Mouse (Mus musculus): ENCODE results near the gene Kcnd3. TPM values are rescaled to one million over a fixed set of nuclear protein-coding genes. Genes with fewer than 3 reads are reported as not detected.

Kcnd3 gene
- polyA plus RNA-seq, 1 experiment from 2014 or later, result 4.6 TPM

GRCm38 (mm10) chr3:105529700-105530099 is 77.6 kb downstream of the Kcnd3 start:
- peak; percentile 36; the same call in 1 of the 2 replicates for ATAC-seq (ENCODE audit: low read depth)

GRCm38 (mm10) chr3:105530363-105531130 is 78.4 kb downstream of the Kcnd3 start:
- Histone ChIP-seq H3K4me2 (peak overlapping the region; percentile 43), H3K36me3 (no peaks in the 10 kb centered on the region), H3K9ac (0 out of 2 replicates have a peak overlapping the region, but pooled peaks have one; percentile 26), H3K4me1 (replicated peaks) (peaks cover 51% of the 10 kb centered on the region), H3K27ac (replicated peaks) (peak overlapping the region; percentile 80), H3K4me3 (no peak overlapping the region), H3K27me3 (no peaks in the 10 kb centered on the region), H3K9me3 (no peaks in the 10 kb centered on the region)
- ATAC-seq (ENCODE audit: low read depth), result peak; percentile 90
- 15% methylated on average over 11 of the region's 11 CpGs for WGBS

More at GRCm38 (mm10) chr3:105529700-105530099, 77.6 kb downstream of the Kcnd3 start:
- no peaks in the 10 kb centered on the region for H3K27me3 ChIP-seq
- peaks cover 51% of the 10 kb centered on the region for H3K4me1 ChIP-seq (replicated peaks)
- WGBS, result 14% methylated on average over 5 of the region's 5 CpGs
- H3K9ac ChIP-seq, result no peak overlapping the region
- H3K4me3 ChIP-seq, result no peak overlapping the region
- H3K36me3 ChIP-seq, result no peaks in the 10 kb centered on the region
- peak overlapping the region; percentile 80; the same call in 1 of the 2 replicates for H3K27ac ChIP-seq (replicated peaks)
- no peak overlapping the region for H3K4me2 ChIP-seq
- no peaks in the 10 kb centered on the region for H3K9me3 ChIP-seq

GRCm38 (mm10) chr3:105538406-105538805 is 86.3 kb downstream of the Kcnd3 start:
- Histone ChIP-seq H3K4me2 (peak overlapping the region; percentile 17), H3K27ac (replicated peaks) (0 out of 2 replicates have a peak overlapping the region, but pooled peaks have one; percentile 15), H3K9me3 (no peaks in the 10 kb centered on the region), H3K4me3 (no peak overlapping the region), H3K9ac (no peak overlapping the region), H3K36me3 (no peaks in the 10 kb centered on the region), H3K4me1 (replicated peaks) (peaks cover 19% of the 10 kb centered on the region), H3K27me3 (no peaks in the 10 kb centered on the region; the same call in 1 of the 2 replicates)
- peak; percentile 43 for ATAC-seq (ENCODE audit: low read depth)
- WGBS, result 41% methylated on average over 6 of the region's 6 CpGs

- H3K9me3 ChIP-seq, result no peaks in the 10 kb centered on the region
- H3K27ac ChIP-seq (replicated peaks), result peak overlapping the region; percentile 20; the same call in 1 of the 2 replicates
- WGBS, result 8% methylated on average over 13 of the region's 13 CpGs
- H3K36me3 ChIP-seq, result no peaks in the 10 kb centered on the region
- no peak overlapping the region for H3K4me3 ChIP-seq
- no peaks in the 10 kb centered on the region; the same call in 1 of the 2 replicates for H3K27me3 ChIP-seq
- peak; percentile 89 for ATAC-seq (ENCODE audit: low read depth)
- H3K4me1 ChIP-seq (replicated peaks), result peaks cover 18% of the 10 kb centered on the region
- no peak overlapping the region for H3K9ac ChIP-seq
- H3K4me2 ChIP-seq, result peak overlapping the region; percentile 17
These were observed 86.9 kb downstream of the Kcnd3 start for GRCm38 (mm10) chr3:105538819-105539607.

- no peak for ATAC-seq (ENCODE audit: low read depth)
- H3K27me3 ChIP-seq, result no peaks in the 10 kb centered on the region; the same call in 1 of the 2 replicates
- H3K27ac ChIP-seq (replicated peaks), result no peak overlapping the region
- H3K4me1 ChIP-seq (replicated peaks), result peaks cover 28% of the 10 kb centered on the region
- H3K9ac ChIP-seq, result no peak overlapping the region
- no peak overlapping the region for H3K4me3 ChIP-seq
- 71% methylated on average over 4 of the region's 4 CpGs for WGBS
- no peak overlapping the region for H3K4me2 ChIP-seq
- H3K9me3 ChIP-seq, result no peaks in the 10 kb centered on the region
- no peaks in the 10 kb centered on the region for H3K36me3 ChIP-seq
These were observed 90.6 kb downstream of the Kcnd3 start for GRCm38 (mm10) chr3:105542741-105543140.

- no peak overlapping the region for H3K4me3 ChIP-seq
- H3K9ac ChIP-seq, result no peak overlapping the region
- H3K9me3 ChIP-seq, result no peaks in the 10 kb centered on the region
- peaks cover 17% of the 10 kb centered on the region for H3K4me1 ChIP-seq (replicated peaks)
- H3K27me3 ChIP-seq, result no peaks in the 10 kb centered on the region; the same call in 1 of the 2 replicates
- no peak overlapping the region for H3K27ac ChIP-seq (replicated peaks)
- 96% methylated on average over 1 of the region's 1 CpGs for WGBS
- H3K4me2 ChIP-seq, result no peak overlapping the region
- no peak for ATAC-seq (ENCODE audit: low read depth)
- no peaks in the 10 kb centered on the region for H3K36me3 ChIP-seq
These were observed 92.0 kb downstream of the Kcnd3 start for GRCm38 (mm10) chr3:105544106-105544505.

GRCm38 (mm10) chr3:105546611-105547071 is 94.5 kb downstream of the Kcnd3 start:
- peak overlapping the region; percentile 53; the same call in 1 of the 2 replicates for H3K9ac ChIP-seq
- no peaks in the 10 kb centered on the region for H3K36me3 ChIP-seq
- no peaks in the 10 kb centered on the region for H3K9me3 ChIP-seq
- no peaks in the 10 kb centered on the region for H3K27me3 ChIP-seq
- H3K4me2 ChIP-seq, result no peak overlapping the region
- peaks cover 9% of the 10 kb centered on the region for H3K4me1 ChIP-seq (replicated peaks)
- H3K4me3 ChIP-seq, result no peak overlapping the region
- H3K27ac ChIP-seq (replicated peaks), result no peak overlapping the region; the same call in 1 of the 2 replicates
- WGBS, result 41% methylated on average over 13 of the region's 13 CpGs
- ATAC-seq (ENCODE audit: low read depth), result 0 out of 2 replicates have a peak, but pooled peaks have one; percentile 6

GRCm38 (mm10) chr3:105548074-105548771 is 96.1 kb downstream of the Kcnd3 start:
- Histone ChIP-seq H3K27ac (replicated peaks) (no peak overlapping the region), H3K27me3 (no peaks in the 10 kb centered on the region), H3K9ac (no peak overlapping the region), H3K4me2 (no peak overlapping the region), H3K36me3 (no peaks in the 10 kb centered on the region), H3K9me3 (no peaks in the 10 kb centered on the region), H3K4me1 (replicated peaks) (peaks cover 9% of the 10 kb centered on the region), H3K4me3 (no peak overlapping the region)
- no peak for ATAC-seq (ENCODE audit: low read depth)
- 79% methylated on average over 11 of the region's 11 CpGs for WGBS

GRCm38 (mm10) chr3:105559456-105559855 is 107.3 kb downstream of the Kcnd3 start:
- peak; percentile 53 for ATAC-seq (ENCODE audit: low read depth)
- 29% methylated on average over 2 of the region's 2 CpGs for WGBS
- no peak overlapping the region for H3K9ac ChIP-seq
- no peaks in the 10 kb centered on the region for H3K9me3 ChIP-seq
- H3K4me3 ChIP-seq, result no peak overlapping the region
- no peak overlapping the region for H3K4me2 ChIP-seq
- H3K4me1 ChIP-seq (replicated peaks), result peaks cover 23% of the 10 kb centered on the region
- no peaks in the 10 kb centered on the region for H3K36me3 ChIP-seq
- no peaks in the 10 kb centered on the region for H3K27me3 ChIP-seq
- H3K27ac ChIP-seq (replicated peaks), result no peak overlapping the region

GRCm38 (mm10) chr3:105566973-105567372 is 114.8 kb downstream of the Kcnd3 start:
- H3K27ac ChIP-seq (replicated peaks), result no peak overlapping the region
- peaks cover 52% of the 10 kb centered on the region for H3K4me1 ChIP-seq (replicated peaks)
- H3K4me2 ChIP-seq, result no peak overlapping the region
- ATAC-seq (ENCODE audit: low read depth), result no peak
- no peak overlapping the region for H3K9ac ChIP-seq
- H3K27me3 ChIP-seq, result no peaks in the 10 kb centered on the region
- H3K9me3 ChIP-seq, result no peaks in the 10 kb centered on the region
- no peaks in the 10 kb centered on the region for H3K36me3 ChIP-seq
- WGBS, result 53% methylated on average over 8 of the region's 8 CpGs
- H3K4me3 ChIP-seq, result no peak overlapping the region

- Histone ChIP-seq H3K27ac (replicated peaks) (0 out of 2 replicates have a peak overlapping the region, but pooled peaks have one; percentile 42), H3K4me2 (no peak overlapping the region), H3K27me3 (no peaks in the 10 kb centered on the region), H3K36me3 (no peaks in the 10 kb centered on the region), H3K9ac (no peak overlapping the region), H3K9me3 (no peaks in the 10 kb centered on the region), H3K4me3 (no peak overlapping the region), H3K4me1 (replicated peaks) (peaks cover 52% of the 10 kb centered on the region)
- no peak for ATAC-seq (ENCODE audit: low read depth)
- 75% methylated on average over 4 of the region's 4 CpGs for WGBS
These were observed 115.3 kb downstream of the Kcnd3 start for GRCm38 (mm10) chr3:105567472-105567871.

Data from neural tube, embryonic 13.5 days (tissue).